Mouse (Mus musculus): ENCODE data around the gene Myo1h.

DNA sequence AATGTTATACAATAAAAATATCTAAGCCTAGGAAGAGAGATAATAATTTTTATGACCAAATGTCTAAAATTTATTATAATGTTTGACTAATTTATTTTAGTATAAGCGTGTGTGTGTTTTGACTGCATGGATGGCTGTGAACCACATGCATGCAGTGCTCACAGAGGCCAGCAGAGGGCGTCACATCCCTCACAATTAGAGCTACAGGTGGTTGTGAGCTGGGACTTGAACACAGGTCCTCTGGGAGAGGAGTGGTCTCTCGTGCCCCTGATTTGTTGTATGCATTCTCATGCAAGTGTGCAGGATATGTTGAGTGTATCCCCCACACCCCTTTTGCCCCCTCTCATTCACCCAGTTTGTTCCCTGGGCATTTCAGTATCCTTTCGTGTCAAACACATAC is 2.9 kb upstream of the Myo1h start:
- no peak for TF ChIP-seq CTCF (IDR thresholded peaks at IDR 0.05; ENCODE audit: borderline replicate concordance, insufficient read depth, low read length)
- TF ChIP-seq POLR2A (IDR thresholded peaks at IDR 0.05; ENCODE audit: low read depth, low read length) = no peak

Data from embryonic fibroblast, embryonic 13.5 days (primary cell).